Mouse (Mus musculus): Measurements from ENCODE around the gene Krtdap.
"Not testable (repeated sequence)": the region's sequence is repeated elsewhere in the genome, so short reads cannot be mapped to it uniquely, and the experiment has no call there.

Gene Krtdap

DNA sequence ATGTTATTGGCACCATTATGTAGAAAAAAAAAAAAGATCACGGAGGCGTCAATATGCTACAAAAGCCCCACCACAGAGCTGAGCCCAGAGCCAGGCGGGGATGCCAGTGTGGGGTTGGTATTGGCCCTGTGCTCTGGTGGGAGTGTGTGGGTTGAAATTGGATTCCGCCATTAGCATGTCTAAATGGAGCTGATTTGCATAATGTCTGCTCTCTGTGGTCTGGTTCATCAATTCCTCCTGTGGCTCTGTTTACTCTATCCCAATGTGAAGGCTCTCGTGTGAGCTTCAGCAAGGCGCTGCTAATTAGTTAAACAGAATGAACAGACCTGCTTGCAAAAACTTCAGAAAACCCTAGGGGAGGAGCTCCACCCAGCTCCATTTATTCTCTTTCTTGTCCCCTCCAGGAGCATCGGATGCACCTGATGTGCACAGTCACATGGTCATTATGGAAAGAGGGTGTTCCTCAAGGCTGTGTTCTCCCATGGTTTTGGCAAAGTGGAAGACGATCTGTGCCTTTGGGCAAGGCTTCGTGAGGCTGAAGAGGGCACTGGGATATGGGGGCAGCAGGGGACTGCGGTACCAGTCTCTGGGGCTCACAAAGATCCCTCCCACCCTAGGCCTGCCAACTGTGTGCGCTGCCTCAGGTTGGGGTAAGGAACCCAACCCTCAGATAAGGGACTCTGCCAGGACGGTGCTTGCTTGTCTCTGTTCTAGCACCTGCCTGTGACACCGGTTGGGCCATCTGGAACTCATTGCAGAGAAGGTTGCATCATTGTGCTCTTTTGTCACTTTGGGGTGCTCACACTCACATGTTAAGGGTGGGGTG lies 1.8 kb upstream of the Krtdap start:
- no peak for DNase-seq (ENCODE audit: low read depth, low spot score)

DNA sequence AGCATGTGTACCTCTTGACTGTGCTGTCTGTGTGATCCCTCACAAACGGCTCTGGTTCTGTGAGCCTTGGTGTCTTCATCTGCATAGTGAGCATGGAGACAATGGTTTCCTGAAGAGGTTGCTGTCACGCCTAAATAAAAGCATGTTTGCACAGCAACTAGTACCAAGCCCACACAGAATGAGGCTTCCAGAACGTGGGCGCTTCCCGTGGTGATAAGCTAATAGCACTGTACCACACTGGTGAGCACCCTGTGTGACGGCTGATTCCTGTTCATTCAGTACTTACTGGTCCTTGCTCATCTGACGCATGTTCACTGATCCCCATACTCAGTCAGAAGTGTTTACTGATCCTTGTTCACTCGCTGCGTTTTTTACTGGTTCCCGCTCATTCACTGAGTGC lies 2.4 kb downstream of the Krtdap start:
- no peak for DNase-seq (ENCODE audit: low read depth, low spot score)

DNA sequence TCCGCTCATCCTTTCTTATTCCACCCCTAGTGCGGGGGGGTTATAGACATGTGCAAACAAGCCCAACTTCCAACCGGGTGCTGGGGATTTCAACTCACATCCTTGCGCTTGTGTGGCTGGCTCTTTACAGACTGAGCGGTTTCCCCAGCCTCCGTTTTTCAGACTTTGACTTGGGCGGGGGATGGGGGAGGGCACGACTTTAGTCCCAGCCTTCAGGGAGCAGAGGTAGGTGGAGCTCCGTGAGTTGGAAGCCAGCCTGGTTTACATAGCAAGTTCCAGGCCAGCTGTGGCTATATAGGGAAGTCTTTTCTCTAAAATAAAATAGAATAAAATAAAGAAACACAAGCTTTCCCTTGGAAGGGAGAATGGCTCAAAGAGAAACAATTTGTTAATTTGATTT lies 4.2 kb downstream of the Krtdap start:
- DNase-seq (ENCODE audit: low read depth, low spot score), result no peak

DNA sequence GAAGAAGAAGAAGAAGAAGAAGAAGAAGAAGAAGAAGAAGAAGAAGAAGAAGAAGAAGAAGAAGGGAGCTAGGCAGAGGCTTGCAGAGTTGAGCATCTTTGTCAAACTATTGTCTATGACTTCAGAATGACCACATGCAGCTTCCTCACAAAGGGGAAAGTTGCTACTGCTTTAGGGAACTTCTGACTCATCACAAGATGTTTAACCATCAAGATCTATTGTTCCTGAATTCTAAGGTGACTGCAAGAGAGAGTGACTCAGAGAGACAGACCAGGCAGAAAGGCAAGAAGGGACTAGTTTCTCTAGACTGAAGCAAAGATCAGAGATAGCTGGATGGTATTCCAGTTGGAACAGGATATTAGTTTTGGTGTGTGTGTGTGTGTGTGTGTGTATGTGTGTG lies 7.2 kb downstream of the Krtdap start:
- no peak for DNase-seq (ENCODE audit: low read depth, low spot score)

DNA sequence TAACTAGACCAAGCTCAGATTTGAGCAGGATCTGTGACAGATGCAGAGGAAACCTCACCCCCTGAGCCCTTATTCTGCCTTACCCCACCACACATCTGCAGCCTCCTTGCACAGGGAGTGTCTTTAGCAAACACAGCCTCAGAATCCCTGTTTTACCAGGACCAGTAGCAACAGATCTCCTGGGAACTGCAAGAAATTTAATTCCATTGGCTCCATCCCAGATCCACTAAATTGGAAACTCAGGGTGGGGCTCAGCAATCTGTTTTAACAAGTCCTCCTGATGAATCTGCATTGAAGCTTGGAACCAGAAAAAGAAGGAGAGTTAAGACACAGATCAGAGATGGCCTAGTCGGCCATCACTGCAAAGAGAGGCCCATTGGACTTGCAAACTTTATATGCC lies 9.1 kb downstream of the Krtdap start:
- DNase-seq (ENCODE audit: low read depth, low spot score), result no peak

DNA sequence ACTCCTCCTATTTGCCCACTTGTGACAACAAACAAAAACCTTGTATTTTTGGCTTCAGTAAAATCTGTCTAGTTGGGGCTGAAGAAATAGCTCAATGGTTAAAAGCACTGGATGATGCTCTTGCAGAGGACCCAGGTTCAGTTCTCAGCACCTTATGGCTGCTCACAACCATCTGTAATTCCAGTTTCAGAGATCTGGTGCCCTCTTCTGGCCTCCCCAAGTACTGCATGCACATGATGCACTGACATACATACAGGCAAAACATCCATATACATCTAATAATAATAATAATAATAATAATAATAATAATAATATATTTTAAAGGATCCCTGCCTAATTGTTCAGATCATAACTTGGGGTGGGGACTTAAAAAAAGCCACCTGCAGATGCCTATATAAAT lies 13.0 kb downstream of the Krtdap start:
- DNase-seq (ENCODE audit: low read depth, low spot score), result peak; percentile 10

DNA sequence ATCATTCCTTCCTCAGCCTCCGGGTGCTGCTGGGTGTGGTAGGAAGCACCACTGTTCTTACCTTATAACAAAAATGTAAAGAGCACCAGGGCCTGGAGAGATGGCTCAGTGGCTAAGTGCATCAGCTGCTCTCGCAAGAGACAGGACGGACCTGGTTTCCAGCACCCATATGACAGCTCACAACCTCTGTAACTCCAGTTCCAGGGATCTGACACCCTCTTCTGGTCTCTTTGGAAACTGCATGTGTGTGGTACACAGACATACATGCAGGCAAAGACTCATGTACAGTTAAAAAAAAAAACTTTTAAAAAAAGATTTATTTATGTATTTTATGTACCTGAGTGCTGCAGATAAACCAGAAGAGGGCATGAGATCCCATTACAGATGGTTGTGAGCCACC lies 15.6 kb downstream of the Krtdap start:
- no peak for DNase-seq (ENCODE audit: low read depth, low spot score)

DNA sequence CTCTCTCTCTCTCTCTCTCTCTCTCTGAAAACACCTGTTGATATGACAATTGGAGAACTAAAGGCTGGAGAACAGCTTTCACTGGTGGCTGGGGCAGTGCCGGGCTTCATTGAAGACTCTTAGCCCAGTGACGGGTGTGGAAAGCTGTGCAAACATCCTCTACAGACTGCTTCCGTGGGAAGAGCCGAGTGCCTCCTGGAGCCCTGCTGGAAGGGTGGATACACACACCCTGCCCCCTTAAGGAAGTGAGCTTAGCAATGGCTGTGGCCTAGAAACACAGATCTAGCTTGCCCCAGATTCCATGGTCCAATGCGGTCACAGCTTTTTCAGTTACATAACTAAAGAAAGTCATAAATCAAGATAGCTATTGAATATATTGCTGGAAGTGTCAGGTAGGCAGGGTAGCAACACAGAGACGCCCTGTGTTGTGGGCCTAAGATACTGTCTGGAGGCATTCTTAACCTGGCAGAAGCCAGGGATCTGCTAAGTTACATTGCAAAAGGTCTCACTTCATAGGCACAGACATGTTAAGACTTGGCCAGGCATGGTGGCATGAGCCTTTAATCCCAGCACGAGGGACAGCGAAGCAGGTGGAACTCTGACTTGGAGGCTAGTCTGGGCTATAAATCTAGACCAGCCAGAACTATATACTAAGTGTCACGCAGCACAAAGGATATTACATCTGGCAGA lies 16.5 kb downstream of the Krtdap start:
- no peak for DNase-seq (ENCODE audit: low read depth, low spot score)

DNA sequence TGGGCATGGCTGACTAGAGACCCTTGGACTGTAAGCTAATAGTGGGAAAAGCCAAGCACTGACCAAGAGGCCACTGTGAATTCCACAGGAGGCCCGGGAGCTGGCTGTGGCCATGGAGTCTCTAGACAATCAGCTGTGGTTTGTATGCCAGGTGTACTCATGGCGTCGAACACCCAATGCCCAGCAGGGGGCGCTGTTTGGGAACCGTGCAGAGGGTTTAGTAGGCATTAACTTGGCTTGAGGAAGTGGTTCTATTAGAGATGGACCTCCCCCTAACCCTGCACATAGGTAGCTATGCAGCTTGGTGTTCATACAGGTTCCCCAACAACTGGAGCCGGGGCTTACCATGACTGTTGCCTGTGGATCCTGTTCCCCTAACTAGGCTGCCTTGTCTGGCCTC lies 18.2 kb downstream of the Krtdap start:
- peak; percentile 74 for DNase-seq (ENCODE audit: low read depth, low spot score)

DNA sequence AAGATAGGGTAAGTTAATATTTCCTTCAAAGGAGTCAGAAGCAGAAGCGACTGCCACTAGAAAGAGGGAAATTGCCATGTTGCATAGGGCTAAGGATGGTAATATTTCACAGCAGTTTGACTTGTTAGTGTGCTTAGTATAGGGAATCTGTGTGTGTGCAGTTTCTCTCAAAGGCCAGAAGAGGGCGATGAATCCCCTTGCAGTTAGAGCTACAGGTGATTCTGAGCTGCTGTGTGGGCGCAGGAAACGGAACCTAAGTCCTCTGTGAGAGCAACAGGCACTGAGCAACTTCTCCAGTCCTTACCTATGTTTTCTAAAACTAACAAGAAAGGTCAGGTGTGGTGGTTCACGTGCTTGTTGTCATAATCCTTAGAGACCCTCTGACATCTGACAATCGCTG lies 22.6 kb downstream of the Krtdap start:
- peak; percentile 41 for DNase-seq (ENCODE audit: low read depth, low spot score)

DNA sequence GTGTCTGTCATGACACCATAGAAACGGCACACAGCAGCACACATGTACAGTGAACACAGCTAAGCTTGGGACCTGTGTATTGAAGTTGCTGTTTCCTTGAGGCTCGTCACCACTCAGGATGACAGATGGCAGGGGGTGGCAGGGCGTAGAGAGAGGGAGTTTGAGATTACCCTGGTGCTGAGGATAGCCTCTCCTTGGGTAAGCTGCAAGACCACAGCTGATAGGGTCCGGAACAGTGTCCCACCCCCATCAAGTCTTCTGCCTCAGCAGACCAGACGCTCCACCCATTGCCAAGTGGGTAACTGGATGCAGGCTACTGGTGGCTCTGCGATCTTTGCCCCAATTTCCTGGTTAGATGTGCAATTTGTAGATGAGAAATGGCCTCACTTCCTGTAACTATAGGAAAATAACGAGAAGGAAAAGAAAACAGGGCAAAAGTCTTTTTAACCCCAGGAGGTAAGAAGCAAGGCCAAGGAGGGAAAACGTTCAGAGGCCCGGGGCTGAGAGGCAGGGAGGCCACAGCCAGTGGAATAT lies 24.1 kb downstream of the Krtdap start:
- no peak for DNase-seq (ENCODE audit: low read depth, low spot score)

DNA sequence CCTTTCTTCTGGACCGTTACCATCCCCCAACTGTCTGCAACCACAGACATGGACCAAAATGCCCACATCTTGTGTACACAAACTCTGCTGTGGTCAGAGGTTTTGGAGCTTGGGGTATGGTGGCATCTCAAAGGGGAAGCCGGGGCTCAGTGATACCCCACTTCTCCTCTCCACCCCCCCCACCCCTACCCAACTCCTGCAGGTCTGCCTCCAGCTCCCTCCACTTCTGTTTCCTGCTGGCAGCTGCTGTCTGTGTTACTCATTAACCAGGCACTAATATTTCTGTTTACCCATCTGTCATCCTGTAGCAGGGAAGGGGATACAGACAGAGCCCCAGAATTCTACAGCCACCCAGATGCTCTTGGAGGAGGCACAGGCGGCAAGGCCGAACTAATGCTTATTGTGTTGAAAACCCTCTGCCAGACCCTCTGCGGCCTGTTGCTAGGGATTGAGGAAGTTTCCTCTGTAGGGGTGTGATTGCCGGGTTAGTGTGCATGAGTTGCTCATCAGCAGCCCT lies 24.7 kb downstream of the Krtdap start:
- no peak for DNase-seq (ENCODE audit: low read depth, low spot score)

DNA sequence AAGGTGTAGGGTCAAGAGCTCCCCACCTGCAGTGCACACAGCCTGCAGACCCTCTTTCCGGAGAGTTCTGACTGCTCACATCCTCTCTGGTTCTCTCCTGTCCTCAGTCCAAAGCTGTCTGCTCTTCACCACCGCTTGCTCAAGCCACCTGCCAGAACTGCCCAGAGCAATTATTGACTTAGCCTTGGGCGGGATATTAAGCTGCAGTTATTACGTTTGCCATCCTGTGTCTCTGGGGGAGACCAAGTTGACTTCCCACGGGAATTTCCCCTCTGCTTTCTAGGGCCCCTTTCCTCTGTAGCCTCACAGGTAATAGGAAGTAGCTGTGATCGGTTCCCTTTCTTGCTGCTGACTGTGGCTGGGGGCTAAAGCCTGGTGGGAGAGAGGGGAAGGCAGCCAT lies 32.4 kb downstream of the Krtdap start:
- no peak for DNase-seq (ENCODE audit: low read depth, low spot score)

DNA sequence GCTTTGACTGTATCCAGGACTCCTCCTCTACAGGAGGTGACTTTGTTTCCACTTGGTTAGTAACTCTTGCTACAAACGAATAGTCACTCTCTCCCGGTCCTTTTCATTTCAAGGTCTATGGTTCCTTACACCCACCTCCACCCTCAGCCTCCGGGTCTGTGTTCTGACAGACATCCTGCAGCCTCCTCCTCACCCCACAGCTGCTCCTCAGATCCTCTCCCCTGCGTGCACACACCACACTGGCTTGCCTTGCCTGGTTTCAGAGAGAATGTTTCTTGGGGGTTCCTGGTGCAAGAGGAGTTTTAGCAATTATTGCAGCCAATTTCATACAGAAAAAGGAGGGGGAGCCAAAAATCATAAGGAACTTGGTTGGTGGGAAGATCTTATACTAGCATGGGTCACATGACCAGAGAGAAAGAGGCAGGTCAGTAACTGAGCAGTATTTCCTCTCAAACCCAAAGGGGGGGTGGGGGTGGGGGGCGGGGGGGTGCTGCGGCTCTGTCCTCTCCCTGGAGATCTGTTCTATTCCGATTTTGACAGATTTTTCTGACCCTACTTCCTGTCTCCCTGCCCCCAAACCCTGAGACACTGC lies 33.3 kb downstream of the Krtdap start:
- DNase-seq (ENCODE audit: low read depth, low spot score), result peak; percentile 29

DNA sequence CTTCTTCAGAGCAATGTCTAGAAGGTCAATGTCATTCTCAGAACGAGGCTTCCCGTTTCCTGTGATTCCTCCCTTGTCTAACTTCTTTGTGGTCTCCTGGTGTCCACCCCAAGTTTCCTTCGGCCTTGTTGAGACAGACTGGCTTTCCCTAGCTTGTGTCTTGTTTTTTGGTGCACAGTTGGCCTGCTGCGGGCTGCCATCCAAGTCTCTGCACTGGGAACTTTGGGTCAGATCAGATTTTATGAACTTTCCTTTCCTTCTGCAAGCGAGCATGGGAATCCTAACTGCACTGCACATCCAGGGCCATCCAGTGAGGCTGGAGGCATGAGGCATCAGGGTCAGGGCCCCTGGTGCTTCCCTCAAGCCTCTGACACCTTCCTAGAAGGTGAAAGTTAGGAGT lies 33.8 kb downstream of the Krtdap start:
- DNase-seq (ENCODE audit: low read depth, low spot score), result no peak

DNA sequence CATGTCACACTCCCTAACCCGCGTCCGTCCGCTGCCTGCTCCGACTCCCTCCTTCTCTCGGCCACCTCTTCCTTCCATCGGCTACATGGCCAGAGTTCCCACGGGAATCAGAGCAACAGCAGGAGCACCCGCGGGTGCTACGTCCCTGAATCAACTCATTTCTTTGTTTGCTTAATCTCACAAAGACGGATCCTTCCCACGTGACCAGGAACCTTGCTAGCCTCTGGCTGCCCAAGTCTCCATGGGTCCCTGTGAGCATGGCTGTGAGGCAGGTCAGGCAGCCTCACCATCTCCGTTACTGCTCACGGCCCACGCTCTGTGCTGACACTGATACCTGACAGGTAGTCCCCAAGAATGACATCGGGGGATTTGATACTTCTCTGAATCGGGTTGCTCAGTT lies 36.0 kb downstream of the Krtdap start, which contains the start of gene Ffar2:
TSS of gene Ffar2 (minus strand) at position 101 of the 400 bp plus-strand sequence.
- no peak for DNase-seq (ENCODE audit: low read depth, low spot score)

DNA sequence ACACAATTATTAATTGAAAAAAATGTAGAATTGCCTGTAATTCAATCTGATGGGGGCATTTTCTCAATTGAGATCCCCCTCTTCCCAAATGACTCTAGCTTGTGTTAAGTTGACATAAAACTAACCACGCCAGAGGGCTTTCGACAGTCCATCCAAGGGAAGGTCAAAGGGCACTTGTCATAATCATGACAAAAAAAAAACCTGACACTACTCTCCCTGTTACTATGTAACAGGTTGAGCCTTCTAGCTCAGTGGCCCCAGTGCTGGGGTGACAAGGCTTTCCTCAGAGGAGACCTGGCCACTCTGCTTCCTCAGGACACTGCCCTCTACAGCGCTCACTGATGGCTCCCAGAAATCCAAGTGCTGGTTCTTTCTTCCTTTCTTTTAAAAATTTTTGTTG lies 36.6 kb downstream of the Krtdap start:
- no peak for DNase-seq (ENCODE audit: low read depth, low spot score)

DNA sequence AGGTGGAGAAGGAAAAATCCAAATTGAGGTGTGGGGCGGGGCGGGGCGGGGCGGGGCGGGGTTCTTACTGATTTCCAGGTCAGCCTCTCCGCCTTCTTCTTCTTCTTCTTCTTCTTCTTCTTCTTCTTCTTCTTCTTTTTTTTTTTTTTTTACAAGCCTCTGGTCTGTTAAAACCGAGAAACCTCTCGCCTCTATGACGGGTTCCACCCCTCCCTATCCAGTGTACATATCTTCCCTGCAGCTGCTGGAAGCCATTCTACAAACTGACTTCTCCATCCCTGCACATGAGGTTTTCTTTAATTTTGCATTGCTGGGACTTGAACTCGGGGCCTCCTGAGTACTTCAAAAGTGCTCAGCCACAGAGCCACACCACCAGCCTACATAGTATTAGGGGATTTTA lies 39.0 kb downstream of the Krtdap start:
- DNase-seq (ENCODE audit: low read depth, low spot score), result no peak

DNA sequence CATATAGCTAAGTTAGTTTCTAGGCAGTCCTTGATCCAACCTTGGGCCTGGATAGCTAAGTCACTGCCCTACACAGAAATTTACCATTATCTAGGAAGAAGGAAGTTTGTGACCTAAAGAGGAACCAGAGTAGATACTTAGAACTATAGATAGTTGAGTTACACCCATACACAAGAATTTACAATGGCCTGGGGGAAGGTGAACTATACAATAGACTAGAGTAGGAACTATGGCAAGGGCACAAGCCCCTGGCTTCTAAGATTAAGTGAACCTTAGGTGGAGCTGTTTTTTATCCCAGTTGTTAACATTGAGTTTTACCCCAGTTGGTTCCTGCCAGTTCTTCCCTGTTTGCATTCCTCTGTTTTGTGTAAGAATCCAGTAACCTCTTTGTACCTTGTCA lies 41.2 kb downstream of the Krtdap start:
- not testable (repeated sequence) for DNase-seq (ENCODE audit: low read depth, low spot score)

DNA sequence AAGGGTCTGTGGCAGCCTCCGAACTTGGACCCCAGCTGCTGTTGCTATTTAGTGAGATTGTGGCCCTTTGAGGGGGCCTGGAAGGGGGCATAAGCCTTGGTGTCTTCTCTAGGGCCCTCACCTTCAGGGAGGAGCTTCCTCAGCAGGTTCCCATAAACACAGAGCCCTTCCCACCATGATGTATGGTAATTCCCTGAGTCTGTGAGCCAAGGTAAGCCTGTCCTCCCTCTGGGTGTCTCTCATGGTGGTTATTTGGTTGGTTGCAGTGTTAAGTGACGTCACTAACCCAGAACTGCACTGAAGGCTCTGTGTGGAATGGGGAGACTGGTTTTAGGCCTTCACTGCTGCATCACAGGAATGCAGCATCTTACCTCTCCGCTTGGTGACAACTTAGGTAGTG lies 41.7 kb downstream of the Krtdap start:
- no peak for DNase-seq (ENCODE audit: low read depth, low spot score)

DNA sequence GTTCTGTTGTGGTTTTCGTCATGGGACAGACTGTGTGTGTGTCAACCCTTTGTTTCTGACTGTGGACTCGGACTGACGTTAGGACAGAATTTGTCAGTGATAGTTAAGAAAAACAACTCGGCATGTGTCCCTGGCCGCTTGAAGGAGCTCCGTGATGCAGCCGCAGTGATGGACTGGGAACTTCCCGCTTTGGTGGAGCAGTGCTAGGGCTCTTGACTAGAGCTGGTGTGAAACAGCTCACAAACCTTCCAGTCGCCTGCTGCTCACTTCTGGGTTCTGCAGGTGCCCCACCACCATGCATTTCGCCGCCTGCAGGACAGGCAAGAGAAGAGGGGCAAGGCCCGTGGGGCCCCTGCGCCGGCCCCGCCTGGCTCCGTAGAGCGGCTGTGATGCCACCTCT lies 44.6 kb downstream of the Krtdap start:
- peak; percentile 44 for DNase-seq (ENCODE audit: low read depth, low spot score)

DNA sequence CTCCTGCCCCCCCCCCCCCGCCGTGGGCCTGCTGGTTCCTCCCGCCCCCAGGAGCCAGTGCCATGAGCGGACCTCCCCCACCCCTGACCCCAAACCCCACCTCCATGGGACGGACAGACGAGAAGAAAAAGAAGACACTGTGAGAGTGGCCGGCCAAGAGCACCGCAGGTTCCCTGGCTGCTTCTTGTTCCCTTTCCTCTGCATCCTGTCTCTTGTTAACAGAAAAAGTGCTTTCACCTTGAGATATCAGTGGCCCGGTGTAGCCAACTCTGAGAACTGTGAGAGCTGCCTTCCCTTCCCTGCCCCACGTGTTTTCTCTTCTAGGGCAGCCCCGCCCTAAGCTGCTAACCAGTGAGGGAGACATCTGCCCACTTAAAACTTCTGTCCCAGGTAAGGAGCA lies 45.0 kb downstream of the Krtdap start:
- DNase-seq (ENCODE audit: low read depth, low spot score), result not testable (repeated sequence)

Data from CD4-positive, CD25-positive, alpha-beta regulatory T cell, adult 2 months (primary cell).